Mouse (Mus musculus): ENCODE data around the gene Msgn1. TPM values are rescaled to one million over a fixed set of nuclear protein-coding genes. Genes with fewer than 3 reads are reported as not detected.
A peak's percentile ranks its signal among the peaks of the same experiment; 100 is the strongest.

Gene Msgn1
- polyA plus RNA-seq, 1 experiment, result not detected

GRCm38 (mm10) chr12:11178486-11179154 is 30.2 kb downstream of the Msgn1 start:
- no peak overlapping the region for H3K4me3 ChIP-seq (ENCODE audit: insufficient read depth, poor library complexity, severe bottlenecking)
- no peak overlapping the region for H3ac ChIP-seq (ENCODE audit: control insufficient read depth, insufficient read length, low read depth)
- H3K79me3 ChIP-seq (ENCODE audit: low read depth), result no peaks in the 10 kb centered on the region
- H3K36me3 ChIP-seq (ENCODE audit: control insufficient read depth, insufficient read depth), result no peaks in the 10 kb centered on the region
- TF ChIP-seq MAX (IDR thresholded peaks at IDR 0.05) (no peak), MYOG (IDR thresholded peaks at IDR 0.05; ENCODE audit: control insufficient read depth, extremely low read depth, insufficient read length) (no peak), MYOD1 (IDR thresholded peaks at IDR 0.05; ENCODE audit: control insufficient read depth, insufficient read length, low read depth) (no peak), CTCF (IDR thresholded peaks at IDR 0.05; ENCODE audit: control insufficient read depth, insufficient read depth, insufficient read length) (peak; percentile 76)
- peaks cover 4% of the 10 kb centered on the region for H3K27me3 ChIP-seq (ENCODE audit: control insufficient read depth, insufficient read depth, insufficient read length)
- H3K79me2 ChIP-seq (ENCODE audit: control insufficient read depth, insufficient read depth), result no peaks in the 10 kb centered on the region

GRCm38 (mm10) chr12:11177408-11178394 is 31.1 kb downstream of the Msgn1 start:
- no peak overlapping the region for H3K4me3 ChIP-seq (ENCODE audit: insufficient read depth, poor library complexity, severe bottlenecking)
- H3K79me2 ChIP-seq (ENCODE audit: control insufficient read depth, insufficient read depth), result no peaks in the 10 kb centered on the region
- H3K79me3 ChIP-seq (ENCODE audit: low read depth), result no peaks in the 10 kb centered on the region
- H3K36me3 ChIP-seq (ENCODE audit: control insufficient read depth, insufficient read depth), result no peaks in the 10 kb centered on the region
- TF ChIP-seq CEBPB (IDR thresholded peaks at IDR 0.05; ENCODE audit: low read depth) (no peak), USF1 (IDR thresholded peaks at IDR 0.05; ENCODE audit: low read depth) (no peak), CTCF (IDR thresholded peaks at IDR 0.05; ENCODE audit: control insufficient read depth, insufficient read depth, insufficient read length) (no peak), MAX (IDR thresholded peaks at IDR 0.05) (no peak)
- peaks cover 4% of the 10 kb centered on the region for H3K27me3 ChIP-seq (ENCODE audit: control insufficient read depth, insufficient read depth, insufficient read length)
- H3ac ChIP-seq (ENCODE audit: control insufficient read depth, insufficient read length, low read depth), result no peak overlapping the region

GRCm38 (mm10) chr12:11158670-11159069 is 50.1 kb downstream of the Msgn1 start:
- TF ChIP-seq MAX (IDR thresholded peaks at IDR 0.05) (no peak), MYOD1 (IDR thresholded peaks at IDR 0.05; ENCODE audit: control insufficient read depth, insufficient read length, low read depth) (no peak), USF1 (IDR thresholded peaks at IDR 0.05; ENCODE audit: low read depth) (no peak), CEBPB (IDR thresholded peaks at IDR 0.05; ENCODE audit: low read depth) (no peak), CTCF (IDR thresholded peaks at IDR 0.05; ENCODE audit: control insufficient read depth, insufficient read depth, insufficient read length) (no peak), FOSL1 (IDR thresholded peaks at IDR 0.05; ENCODE audit: insufficient read depth, low read length, poor library complexity, severe bottlenecking) (no peak)
- H3K79me3 ChIP-seq (ENCODE audit: low read depth), result no peaks in the 10 kb centered on the region
- no peaks in the 10 kb centered on the region for H3K36me3 ChIP-seq (ENCODE audit: control insufficient read depth, insufficient read depth)
- H3ac ChIP-seq (ENCODE audit: control insufficient read depth, insufficient read length, low read depth), result no peak overlapping the region
- no peak overlapping the region for H3K4me3 ChIP-seq (ENCODE audit: insufficient read depth, poor library complexity, severe bottlenecking)
- no peaks in the 10 kb centered on the region for H3K79me2 ChIP-seq (ENCODE audit: control insufficient read depth, insufficient read depth)
- H3K27me3 ChIP-seq (ENCODE audit: control insufficient read depth, insufficient read depth, insufficient read length), result no peaks in the 10 kb centered on the region

Other genes starting within 250 kb of the Msgn1 start
- gene Kcns3, start 57.9 kb downstream of the Msgn1 start, polyA plus RNA-seq (2012; fragmentation: generic; extraction: Trizol), result not detected
- 6.2 TPM for gene Gen1, start 56.8 kb upstream of the Msgn1 start, polyA plus RNA-seq (2012; fragmentation: generic; extraction: Trizol)
- gene Smc6, start 56.9 kb upstream of the Msgn1 start, polyA plus RNA-seq (2012; fragmentation: generic; extraction: Trizol), result 15.2 TPM
- gene Vsnl1, start 227.6 kb upstream of the Msgn1 start, polyA plus RNA-seq (2012; fragmentation: generic; extraction: Trizol), result not detected
- gene Rad51ap2, start 247.1 kb upstream of the Msgn1 start, polyA plus RNA-seq (2012; fragmentation: generic; extraction: Trizol), result 0.01 TPM